ENCODE assay signal across 8 mouse cellular contexts in genomic region chr9:60743180-60743900, GRCm38 (mm10). TPM values are rescaled to one million over a fixed set of nuclear protein-coding genes. Genes with fewer than 3 reads are reported as not detected.
A peak's percentile ranks its signal among the peaks of the same experiment; 100 is the strongest.
DNase-seq lines count a peak whose midpoint lies in the region; ATAC-seq and TF ChIP-seq lines count a peak whose summit lies in the region.

No protein-coding gene starts in this region.

- ATAC-seq in heart, postnatal 0 days (ENCODE audit: insufficient read depth, low read depth) = peak; percentile 52

- TF ChIP-seq EP300 in heart, postnatal 0 days (IDR thresholded peaks at IDR 0.05; ENCODE audit: low read depth) = no peak

- H3K27ac ChIP-seq in heart, postnatal 0 days (ENCODE audit: low read depth) = no peak overlapping the region

- 35% methylated on average over 17 of the region's 17 CpGs for WGBS in heart, postnatal 0 days

- H3K79me2 ChIP-seq in myocyte (ENCODE audit: control insufficient read depth, insufficient read depth) = no peaks in the 10 kb centered on the region

- peak; percentile 71 for DNase-seq in right cerebral cortex, adult 18-20 months
- DNase-seq in right cerebral cortex, postnatal 4 days = no peak
- peak; percentile 66 to 80 for DNase-seq in cerebellum, postnatal 25 days
- DNase-seq in heart, postnatal 0 days (ENCODE audit: low spot score) = peak; percentile 56
- DNase-seq in layer of hippocampus, postnatal 14 days (ENCODE audit: low spot score in 2 of 2) = peak; percentile 26 to 33
- DNase-seq in thymus, postnatal 4 days = no peak
- DNase-seq in thymus, postnatal 0 days (ENCODE audit: low spot score) = no peak

- H3K36me3 ChIP-seq in heart, postnatal 0 days (replicated peaks; ENCODE audit: control insufficient read depth, insufficient read depth, low read length) = no peaks in the 10 kb centered on the region
- H3K36me3 ChIP-seq in myocyte (ENCODE audit: control insufficient read depth, insufficient read depth) = no peaks in the 10 kb centered on the region

- peaks cover 17% of the 10 kb centered on the region; the same call in 1 of the 2 replicates for H3K4me1 ChIP-seq in heart, postnatal 0 days (ENCODE audit: control insufficient read depth, insufficient read depth)

- no peaks in the 10 kb centered on the region for H3K9me3 ChIP-seq in heart, postnatal 0 days (replicated peaks; ENCODE audit: control insufficient read depth, low read length)

- peak overlapping the region; percentile 50 for H3K4me2 ChIP-seq in heart, postnatal 0 days (ENCODE audit: low read depth, low read length)
- H3K4me2 ChIP-seq in myocyte (ENCODE audit: low read depth) = peak overlapping the region; percentile 98

- no peak for TF ChIP-seq CTCF in heart, postnatal 0 days (IDR thresholded peaks at IDR 0.05; ENCODE audit: low read depth)

- peak overlapping the region; percentile 30 for H3K4me3 ChIP-seq in heart, postnatal 0 days (ENCODE audit: low read depth, low read length)
- peak overlapping the region; percentile 7 for H3K4me3 ChIP-seq in myocyte

- no peak overlapping the region for H3K9ac ChIP-seq in heart, postnatal 0 days (replicated peaks; ENCODE audit: low read depth, low read length)

- no peak for TF ChIP-seq POLR2A in myocyte (IDR thresholded peaks at IDR 0.05; ENCODE audit: insufficient read length, low read depth)

- no peak overlapping the region for H3ac ChIP-seq in myocyte (ENCODE audit: control insufficient read depth, insufficient read length)

- H3K27me3 ChIP-seq in heart, postnatal 0 days (ENCODE audit: control insufficient read depth, insufficient read depth, low read length) = no peaks in the 10 kb centered on the region
- no peaks in the 10 kb centered on the region for H3K27me3 ChIP-seq in myocyte (ENCODE audit: control insufficient read depth, insufficient read depth, insufficient read length)

TF ChIP-seq in myocyte, 11 proteins besides CTCF, POLR2A, EP300 and RAD21:
- no peak for TF ChIP-seq TCF3 (IDR thresholded peaks at IDR 0.05; ENCODE audit: insufficient read length, low read depth)
- TF ChIP-seq USF1 (IDR thresholded peaks at IDR 0.05; ENCODE audit: low read depth) = peak; percentile 81
- peak in 1 of 3 experiments; percentile 20 for TF ChIP-seq MYOG (IDR thresholded peaks at IDR 0.05; ENCODE audit: control insufficient read depth in 1 of 3, insufficient read depth in 1 of 3, insufficient read length in 2 of 3, low read depth in 2 of 3)
- peak in 2 of 3 experiments; percentile 12 to 15 for TF ChIP-seq MYOD1 (IDR thresholded peaks at IDR 0.05; ENCODE audit: control insufficient read depth in 1 of 3, insufficient read length in 2 of 3, low read depth in 2 of 3)

RNA-seq across cellular contexts. Expression of gene Larp6, which starts 30.6 kb away (rescaled TPM):
- total RNA-seq in heart, postnatal 0 days (2014; rRNA removed; ENCODE audit: low replicate concordance) = 0.39 and 1.2 TPM in 2 replicates
- polyA plus RNA-seq in heart, postnatal 0 days (2015; fragmentation: Nextera tagmentation; extraction: Ambion mirVana) = 0.41 and 0.43 TPM in 2 replicates
- 10 to 100 TPM; 32.2 to 32.8 TPM for total RNA-seq in layer of hippocampus, postnatal 14 days (2021)
- 0.83 TPM for polyA plus RNA-seq in myocyte (2012; fragmentation: generic; extraction: Trizol)
- polyA plus RNA-seq in thymus, postnatal 0 days (2015; fragmentation: Nextera tagmentation; extraction: Ambion mirVana) = 1.4 and 1.9 TPM in 2 replicates

RNA-seq across cellular contexts. Expression of gene Uaca, which starts 51.0 kb away (rescaled TPM):
- total RNA-seq in heart, postnatal 0 days (2014; rRNA removed; ENCODE audit: low replicate concordance) = 5.5 and 10.5 TPM in 2 replicates
- polyA plus RNA-seq in heart, postnatal 0 days (2015; fragmentation: Nextera tagmentation; extraction: Ambion mirVana) = 17.3 and 18.6 TPM in 2 replicates
- total RNA-seq in layer of hippocampus, postnatal 14 days (2021) = 10 to 100 TPM in 1 of 2 experiments, 1 to 10 TPM in 1; 8.9 to 13.6 TPM
- polyA plus RNA-seq in myocyte (2012; fragmentation: generic; extraction: Trizol) = 7.4 TPM
- 11.7 and 12.4 TPM in 2 replicates for polyA plus RNA-seq in thymus, postnatal 0 days (2015; fragmentation: Nextera tagmentation; extraction: Ambion mirVana)

RNA-seq across cellular contexts. Expression of gene Lrrc49, which starts 55.4 kb away (rescaled TPM):
- total RNA-seq in heart, postnatal 0 days (2014; rRNA removed; ENCODE audit: low replicate concordance) = 6.4 and 7.2 TPM in 2 replicates
- polyA plus RNA-seq in heart, postnatal 0 days (2015; fragmentation: Nextera tagmentation; extraction: Ambion mirVana) = 4.9 and 5.0 TPM in 2 replicates
- 10 to 100 TPM; 53.6 to 62.6 TPM for total RNA-seq in layer of hippocampus, postnatal 14 days (2021)
- polyA plus RNA-seq in myocyte (2012; fragmentation: generic; extraction: Trizol) = 5.8 TPM
- polyA plus RNA-seq in thymus, postnatal 0 days (2015; fragmentation: Nextera tagmentation; extraction: Ambion mirVana) = 2.4 and 2.8 TPM in 2 replicates

Comparison
In these comparisons a context has a peak if more than half of its experiments do, and no peak if none do; other contexts are left out.
1. DNase-seq: peak in right cerebral cortex, adult 18-20 months (single experiment), cerebellum, postnatal 25 days (2 of 2), heart, postnatal 0 days (single experiment) and layer of hippocampus, postnatal 14 days (2 of 2); none in right cerebral cortex, postnatal 4 days (single experiment), thymus, postnatal 4 days (single experiment) and thymus, postnatal 0 days (single experiment).